Mouse (Mus musculus): ENCODE data around the gene Arhgef33.
"Not testable (repeated sequence)": the region's sequence is repeated elsewhere in the genome, so short reads cannot be mapped to it uniquely, and the experiment has no call there.

Gene Arhgef33

GRCm38 (mm10) chr17:80307251-80307650, at the start of gene Arhgef33:
Gene Arhgef33, plus strand, starts transcription at chr17:80307407.
- DNase-seq (ENCODE audit: low spot score): no peak

- no peak for DNase-seq (ENCODE audit: low spot score)
Observed at GRCm38 (mm10) chr17:80267065-80267464, 40.1 kb upstream of the Arhgef33 start.

- no peak for DNase-seq (ENCODE audit: low spot score)
Observed at GRCm38 (mm10) chr17:80268151-80268550, 39.1 kb upstream of the Arhgef33 start.

GRCm38 (mm10) chr17:80270622-80271021, 36.6 kb upstream of the Arhgef33 start:
- DNase-seq (ENCODE audit: low spot score): not testable (repeated sequence)

- DNase-seq (ENCODE audit: low spot score): no peak
Observed at GRCm38 (mm10) chr17:80278255-80278654, 29.0 kb upstream of the Arhgef33 start.

- no peak for DNase-seq (ENCODE audit: low spot score)
Observed at GRCm38 (mm10) chr17:80279340-80280070, 27.7 kb upstream of the Arhgef33 start.

- no peak for DNase-seq (ENCODE audit: low spot score)
Observed at GRCm38 (mm10) chr17:80284446-80284845, 22.8 kb upstream of the Arhgef33 start.

GRCm38 (mm10) chr17:80288012-80288411, 19.2 kb upstream of the Arhgef33 start:
- no peak for DNase-seq (ENCODE audit: low spot score)

- peak; percentile 8 for DNase-seq (ENCODE audit: low spot score)
Observed at GRCm38 (mm10) chr17:80289280-80290073, 17.7 kb upstream of the Arhgef33 start.

GRCm38 (mm10) chr17:80290074-80290657, 17.0 kb upstream of the Arhgef33 start, which contains the start of the genes Morn2 and Dhx57:
Gene Morn2, plus strand, starts transcription at chr17:80290203.
Gene Dhx57, minus strand, starts transcription at chr17:80290476.
- DNase-seq (ENCODE audit: low spot score): peak; percentile 91

GRCm38 (mm10) chr17:80291148-80291547, 16.1 kb upstream of the Arhgef33 start:
- DNase-seq (ENCODE audit: low spot score): peak; percentile 24

- no peak for DNase-seq (ENCODE audit: low spot score)
Observed at GRCm38 (mm10) chr17:80295258-80295657, 11.9 kb upstream of the Arhgef33 start.

- no peak for DNase-seq (ENCODE audit: low spot score)
Observed at GRCm38 (mm10) chr17:80298844-80299243, 8.4 kb upstream of the Arhgef33 start.

GRCm38 (mm10) chr17:80311761-80312160, 4.6 kb downstream of the Arhgef33 start:
- DNase-seq (ENCODE audit: low spot score): no peak

GRCm38 (mm10) chr17:80312405-80312804, 5.2 kb downstream of the Arhgef33 start:
- no peak for DNase-seq (ENCODE audit: low spot score)

GRCm38 (mm10) chr17:80322228-80322627, 15.0 kb downstream of the Arhgef33 start:
- no peak for DNase-seq (ENCODE audit: low spot score)

GRCm38 (mm10) chr17:80323015-80323414, 15.8 kb downstream of the Arhgef33 start:
- no peak for DNase-seq (ENCODE audit: low spot score)

- DNase-seq (ENCODE audit: low spot score): no peak
Observed at GRCm38 (mm10) chr17:80323658-80324057, 16.5 kb downstream of the Arhgef33 start.

- no peak for DNase-seq (ENCODE audit: low spot score)
Observed at GRCm38 (mm10) chr17:80324521-80324920, 17.3 kb downstream of the Arhgef33 start.

GRCm38 (mm10) chr17:80325456-80325855, 18.2 kb downstream of the Arhgef33 start:
- no peak for DNase-seq (ENCODE audit: low spot score)

- DNase-seq (ENCODE audit: low spot score): no peak
Observed at GRCm38 (mm10) chr17:80326431-80326830, 19.2 kb downstream of the Arhgef33 start.

GRCm38 (mm10) chr17:80332386-80332785, 25.2 kb downstream of the Arhgef33 start:
- DNase-seq (ENCODE audit: low spot score): no peak

- DNase-seq (ENCODE audit: low spot score): no peak
Observed at GRCm38 (mm10) chr17:80345277-80345676, 38.1 kb downstream of the Arhgef33 start.

Data from left cerebral cortex, adult 11 months (tissue).